Mouse (Mus musculus) lung, adult 18-20 months (tissue): Measurements from ENCODE around the gene Tnnt1.

ENCODE experiments used
- DNase-seq, 2 experiments: peaks; one replicate each; pipeline ENCODE4 v3.0.0; 2022; ENCODE audit warnings: mixed read lengths in 2 of 2

Gene Tnnt1

GRCm38 (mm10) chr7:4521231-4522003, 5.2 kb upstream of the Tnnt1 start:
- no peak for DNase-seq

- DNase-seq = no peak
Measured at GRCm38 (mm10) chr7:4518487-4518886, 2.3 kb upstream of the Tnnt1 start.

DNA sequence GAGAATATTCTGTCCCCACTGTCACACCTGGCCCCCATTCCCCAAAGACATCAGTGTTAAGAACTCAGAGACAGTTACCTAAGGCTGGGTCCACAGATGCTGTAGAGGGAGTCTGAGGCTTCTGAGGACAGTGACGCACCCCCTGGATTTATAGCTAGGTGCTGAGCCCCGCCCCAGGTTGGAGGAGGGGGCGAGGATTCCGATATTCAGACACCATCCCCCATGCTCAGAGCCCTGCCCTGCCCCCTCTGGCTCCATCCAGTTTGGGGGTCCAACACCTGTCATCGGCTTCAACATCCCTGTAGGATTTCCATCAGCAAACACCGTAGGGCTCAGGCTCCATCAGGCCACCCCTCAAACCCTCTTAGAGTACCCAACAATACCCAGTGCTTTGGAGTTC, 329 bp downstream of the Tnnt1 start:
- DNase-seq = no peak

GRCm38 (mm10) chr7:4513829-4514712, 2.1 kb downstream of the Tnnt1 start:
- no peak for DNase-seq

GRCm38 (mm10) chr7:4513236-4513635, 2.9 kb downstream of the Tnnt1 start:
- peak in 1 of 2 experiments; percentile 39 for DNase-seq

GRCm38 (mm10) chr7:4511489-4512224, 4.5 kb downstream of the Tnnt1 start:
- peak in 1 of 2 experiments; percentile 41 for DNase-seq

DNA sequence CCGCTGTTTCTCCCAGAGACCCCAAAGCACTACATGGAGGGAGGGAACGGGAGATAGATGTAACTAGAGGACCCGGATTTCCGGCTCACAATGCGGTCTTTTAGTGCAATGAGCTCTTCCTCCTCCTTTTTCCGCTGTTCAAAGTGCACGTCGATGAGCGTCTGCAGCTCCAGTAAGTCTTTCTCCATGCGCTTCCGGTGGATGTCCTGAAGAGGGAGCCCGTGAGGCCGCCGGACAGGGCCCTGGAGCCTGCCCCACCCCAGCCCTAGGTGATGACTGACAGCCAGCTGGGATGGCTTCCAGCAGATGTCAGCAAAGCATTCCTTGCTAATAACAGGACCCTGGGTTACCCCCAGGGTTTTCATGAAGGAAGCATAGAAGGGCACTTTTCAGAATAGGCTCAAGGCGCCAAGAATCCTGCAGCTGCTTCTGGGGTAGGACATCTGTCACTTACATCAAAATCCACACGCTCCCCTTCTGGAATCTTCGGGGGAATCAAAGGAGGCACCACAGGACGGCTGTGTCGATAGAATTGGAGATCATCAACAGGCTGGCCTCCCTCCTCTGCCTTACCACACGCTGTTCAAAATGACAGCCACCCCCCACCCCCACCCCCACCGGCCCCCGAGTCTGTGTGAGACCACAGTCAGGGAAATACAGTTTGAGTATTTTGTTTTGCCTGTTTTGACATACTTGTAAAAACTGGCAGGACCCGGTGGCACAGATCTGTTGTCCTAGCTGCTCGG, 6.1 kb downstream of the Tnnt1 start:
- peak; percentile 77 to 80 for DNase-seq

GRCm38 (mm10) chr7:4508739-4509116, 7.5 kb downstream of the Tnnt1 start:
- no peak for DNase-seq

DNA sequence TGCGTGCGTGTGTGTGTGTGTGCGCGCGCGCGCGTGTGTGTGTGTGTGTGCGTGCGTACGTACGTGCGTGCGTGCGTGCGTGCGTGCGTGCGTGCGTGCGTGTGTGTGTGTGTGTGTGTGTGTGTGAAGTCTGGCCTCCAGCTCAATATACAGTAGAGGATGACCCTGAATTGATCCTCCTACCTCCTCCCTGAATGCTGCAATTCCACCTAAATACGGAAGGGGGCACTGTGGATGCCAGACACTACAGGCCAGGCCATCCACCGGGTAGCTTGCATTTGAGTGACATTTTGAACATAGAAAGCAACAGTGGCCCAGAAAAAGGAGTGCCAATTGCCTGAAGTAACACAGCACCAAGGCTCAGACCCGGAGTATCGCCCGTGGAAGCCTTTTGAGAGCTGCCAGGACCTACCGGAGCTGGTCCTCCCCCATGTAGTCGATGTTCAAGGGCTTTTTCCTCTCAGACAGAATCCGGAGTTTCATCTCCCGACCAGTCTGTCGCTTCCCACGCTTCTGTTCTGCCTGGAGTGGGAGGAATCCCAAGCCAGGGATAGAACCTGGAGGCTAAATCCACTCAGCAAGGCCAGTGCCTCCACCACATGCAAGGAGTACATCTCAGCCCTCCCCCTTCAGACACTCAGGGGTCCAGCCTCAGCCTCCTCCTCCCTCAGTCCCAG, 8.0 kb downstream of the Tnnt1 start:
- DNase-seq = no peak

DNA sequence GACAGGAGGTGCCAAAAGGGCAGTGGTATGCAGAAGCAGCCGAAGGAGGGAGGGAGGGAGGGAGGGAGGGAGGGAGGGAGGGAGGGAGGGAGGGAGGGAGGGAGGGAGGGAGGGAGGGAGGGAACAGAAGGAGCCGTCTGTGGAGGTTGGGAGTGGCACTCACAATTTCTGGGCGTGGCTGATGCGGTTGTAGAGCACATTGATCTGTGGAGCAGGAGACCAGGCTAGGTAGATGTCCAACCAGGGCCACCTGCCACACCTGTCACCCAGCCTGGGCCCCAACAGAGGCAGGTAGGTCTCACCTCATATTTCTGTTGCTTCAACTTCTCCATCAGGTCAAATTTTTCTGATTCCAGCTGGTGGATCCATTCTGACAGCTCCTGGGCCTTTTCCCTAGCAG, 9.0 kb downstream of the Tnnt1 start:
- DNase-seq = no peak

- no peak for DNase-seq
Measured at GRCm38 (mm10) chr7:4504646-4505435, 11.3 kb downstream of the Tnnt1 start.

DNA sequence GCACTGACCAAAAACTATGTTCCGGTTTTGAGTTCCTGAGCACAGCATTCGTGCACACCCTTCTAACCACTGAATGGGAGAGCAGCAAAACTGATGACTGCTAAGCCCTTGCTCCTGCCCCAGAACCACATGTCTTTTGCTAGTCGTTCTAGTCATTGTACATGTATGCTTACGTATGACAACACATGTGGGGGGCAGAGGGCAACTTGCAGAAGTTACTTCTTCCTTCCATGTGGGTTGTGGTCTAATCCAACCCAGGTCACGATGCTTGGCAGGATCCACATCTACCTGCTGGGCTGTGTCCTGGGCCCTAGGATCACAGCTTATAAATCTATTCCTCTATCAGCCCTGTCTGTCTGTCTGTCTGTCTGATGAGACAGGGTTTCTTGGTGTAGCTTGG, 12.3 kb downstream of the Tnnt1 start:
- DNase-seq = no peak

DNA sequence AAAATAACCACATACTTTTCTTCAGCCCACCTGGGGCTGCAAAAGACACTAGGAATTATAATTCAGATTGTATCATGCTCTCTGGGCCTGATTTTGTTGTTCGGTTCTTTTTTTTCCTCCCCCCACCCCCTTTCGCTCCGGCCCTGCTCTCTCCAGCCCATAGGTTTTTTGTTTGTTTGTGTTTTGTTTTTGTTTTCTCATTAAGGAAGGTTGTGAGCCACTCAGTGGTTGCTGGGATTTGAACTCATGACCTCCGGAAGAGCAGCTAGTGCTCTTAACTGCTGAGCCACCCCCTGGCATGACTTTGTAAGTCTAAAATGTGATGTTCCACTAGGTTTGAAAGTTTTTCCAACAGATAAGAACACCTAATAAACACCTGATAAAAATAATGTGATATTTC, 13.1 kb downstream of the Tnnt1 start:
- DNase-seq = no peak

- peak; percentile 53 to 68 for DNase-seq
Measured at GRCm38 (mm10) chr7:4502421-4503090, 13.6 kb downstream of the Tnnt1 start.

- peak; percentile 95 for DNase-seq
Measured at GRCm38 (mm10) chr7:4501558-4502397, 14.4 kb downstream of the Tnnt1 start, which contains the start of gene Ppp1r12c. Gene Ppp1r12c (minus strand): TSS chr7:4501680.

DNA sequence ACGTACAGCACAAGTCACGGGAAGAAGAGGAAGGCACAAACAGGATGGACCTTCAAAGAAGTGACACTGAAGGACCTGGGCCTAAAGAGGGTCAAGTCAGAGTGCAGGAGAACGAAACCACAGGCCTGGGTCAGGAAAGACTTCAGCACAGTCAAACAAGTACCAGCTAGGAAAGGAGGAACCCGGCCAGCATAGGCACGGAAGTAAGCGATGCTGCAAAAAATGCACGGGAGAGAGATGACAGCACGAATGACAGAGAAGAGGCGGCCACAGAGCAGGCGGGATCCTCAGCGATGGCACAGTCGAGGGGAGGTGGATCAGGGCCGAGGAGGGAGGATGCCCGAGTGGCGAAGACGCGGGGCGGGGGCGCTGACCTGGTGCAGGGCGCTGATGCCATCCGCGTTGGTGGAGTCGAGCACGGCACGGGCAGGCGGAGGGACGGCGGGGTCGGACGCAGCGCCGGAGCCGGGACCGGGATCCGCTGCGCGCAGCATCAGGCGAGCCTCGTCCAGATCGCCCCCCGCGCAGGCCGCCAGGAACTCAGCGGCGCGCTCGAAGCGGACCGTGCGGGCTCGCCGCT, 15.2 kb downstream of the Tnnt1 start:
- DNase-seq = peak; percentile 36 to 40

- no peak for DNase-seq
Measured at GRCm38 (mm10) chr7:4499034-4499433, 17.1 kb downstream of the Tnnt1 start.

- peak; percentile 81 to 85 for DNase-seq
Measured at GRCm38 (mm10) chr7:4498251-4498650, 17.9 kb downstream of the Tnnt1 start.
